Mouse (Mus musculus) CH12.LX (cell line): Measurements from ENCODE around the gene Gstm6.

Source experiments
- BHLHE40 ChIP-seq: IDR thresholded peaks from 2 replicates; pipeline ENCODE4 v1.6.1; 2011; ENCODE audit warnings: mild to moderate bottlenecking, low read depth, low read length, improper control_type of control experiment
- CHD2 ChIP-seq: IDR thresholded peaks from 2 replicates; pipeline ENCODE4 v1.6.1; 2011; ENCODE audit warnings: low read length, improper control_type of control experiment
- CTCF ChIP-seq, 2 experiments: IDR thresholded peaks in 1 of 2; conservative IDR thresholded peaks in 1 of 2; 2 replicates each; pipeline ENCODE4 v1.5.1; 2011 to 2012; ENCODE audit warnings: low read depth in 2 of 2, low read length in 2 of 2, improper control_type of control experiment in 1 of 2, inconsistent platforms in 1 of 2, mild to moderate bottlenecking in 1 of 2, moderate library complexity in 1 of 2
- HCFC1 ChIP-seq: IDR thresholded peaks from 2 replicates; pipeline ENCODE4 v1.6.1; 2012; ENCODE audit warnings: low read depth, mild to moderate bottlenecking, inconsistent platforms, low read length, improper control_type of control experiment
- KAT2A ChIP-seq: IDR thresholded peaks from 2 replicates; pipeline ENCODE4 v1.6.1; 2012; ENCODE audit warnings: low read length, improper control_type of control experiment, inconsistent platforms; ENCODE audit not compliant: insufficient replicate concordance
- POLR2A ChIP-seq: IDR thresholded peaks from 2 replicates; pipeline ENCODE4 v1.6.1; 2011; ENCODE audit warnings: low read depth, mild to moderate bottlenecking, improper control_type of control experiment, low read length
- RCOR1 ChIP-seq: conservative IDR thresholded peaks from 2 replicates; pipeline ENCODE4 v1.6.1; 2012; ENCODE audit warnings: low read depth, mild to moderate bottlenecking, inconsistent platforms, low read length, improper control_type of control experiment
- TBP ChIP-seq: conservative IDR thresholded peaks from 2 replicates; pipeline ENCODE4 v1.6.1; 2011; ENCODE audit warnings: low read depth, low read length, improper control_type of control experiment
- USF1 ChIP-seq: IDR thresholded peaks from 2 replicates; pipeline ENCODE4 v1.6.1; 2014; ENCODE audit warnings: low read depth, mild to moderate bottlenecking, inconsistent platforms, low read length, improper control_type of control experiment
- USF2 ChIP-seq: conservative IDR thresholded peaks from 2 replicates; pipeline ENCODE4 v1.6.1; 2011; ENCODE audit warnings: low read depth, low read length, improper control_type of control experiment
- ZC3H11A ChIP-seq: IDR thresholded peaks from 2 replicates; pipeline ENCODE4 v1.6.1; 2012; ENCODE audit warnings: low read depth, mild to moderate bottlenecking, inconsistent platforms, low read length, improper control_type of control experiment
- ZNF384 ChIP-seq: IDR thresholded peaks from 2 replicates; pipeline ENCODE4 v1.6.1; 2012; ENCODE audit warnings: low read depth, low read length, improper control_type of control experiment, inconsistent platforms

GRCm38 (mm10) chr3:107964026-107964425, 20.5 kb upstream of the Gstm6 start:
- no peak for TF ChIP-seq CHD2
- TF ChIP-seq RCOR1, result no peak
- no peak for TF ChIP-seq ZC3H11A
- no peak for TF ChIP-seq USF1
- TF ChIP-seq HCFC1, result no peak
- TF ChIP-seq KAT2A, result no peak
- TF ChIP-seq USF2, result no peak
- no peak for TF ChIP-seq BHLHE40
- no peak for TF ChIP-seq CTCF (conservative IDR thresholded peaks at IDR 0.05 in 1 of 2, IDR thresholded peaks at IDR 0.05 in 1 of 2; ENCODE audit: low read depth in 2 of 2, low read length in 2 of 2)
- TF ChIP-seq ZNF384, result no peak
- no peak for TF ChIP-seq POLR2A
- TF ChIP-seq TBP, result no peak
